Mouse (Mus musculus) large intestine, adult 2 months (tissue): Measurements from ENCODE around the gene Gm37240. TPM values are rescaled to one million over a fixed set of nuclear protein-coding genes. Genes with fewer than 3 reads are reported as not detected.
"Not testable (repeated sequence)": the region's sequence is repeated elsewhere in the genome, so short reads cannot be mapped to it uniquely, and the experiment has no call there.

Experiments used
- DNase-seq: peaks from one replicate; pipeline ENCODE4 v3.0.0-alpha.2; 2012; ENCODE audit warnings: low read depth, low spot score
- WGBS: fragments of 180-500 bp; shearing (Covaris S2); methylation state at CpG from one replicate; pipeline ENCODE4 v1.1.7; 2018; 5-methylcytosine and 5-hydroxymethylcytosine counted together
- polyA plus RNA-seq: library from polyadenylated mRNA; depleted of rRNA; stranded (reverse); fragments of >200 nt; gene quantifications from 2 replicates; pipeline ENCODE4 v1.2.3, GENCODE M21; 2012

Gm37240 gene
- polyA plus RNA-seq, 1 experiment = 3.7 TPM

GRCm38 (mm10) chr3:84668957-84669356 is 1218.4 kb downstream of the Gm37240 start:
- DNase-seq = no peak
- WGBS = 91% methylated on average over 3 of the region's 3 CpGs

DNA sequence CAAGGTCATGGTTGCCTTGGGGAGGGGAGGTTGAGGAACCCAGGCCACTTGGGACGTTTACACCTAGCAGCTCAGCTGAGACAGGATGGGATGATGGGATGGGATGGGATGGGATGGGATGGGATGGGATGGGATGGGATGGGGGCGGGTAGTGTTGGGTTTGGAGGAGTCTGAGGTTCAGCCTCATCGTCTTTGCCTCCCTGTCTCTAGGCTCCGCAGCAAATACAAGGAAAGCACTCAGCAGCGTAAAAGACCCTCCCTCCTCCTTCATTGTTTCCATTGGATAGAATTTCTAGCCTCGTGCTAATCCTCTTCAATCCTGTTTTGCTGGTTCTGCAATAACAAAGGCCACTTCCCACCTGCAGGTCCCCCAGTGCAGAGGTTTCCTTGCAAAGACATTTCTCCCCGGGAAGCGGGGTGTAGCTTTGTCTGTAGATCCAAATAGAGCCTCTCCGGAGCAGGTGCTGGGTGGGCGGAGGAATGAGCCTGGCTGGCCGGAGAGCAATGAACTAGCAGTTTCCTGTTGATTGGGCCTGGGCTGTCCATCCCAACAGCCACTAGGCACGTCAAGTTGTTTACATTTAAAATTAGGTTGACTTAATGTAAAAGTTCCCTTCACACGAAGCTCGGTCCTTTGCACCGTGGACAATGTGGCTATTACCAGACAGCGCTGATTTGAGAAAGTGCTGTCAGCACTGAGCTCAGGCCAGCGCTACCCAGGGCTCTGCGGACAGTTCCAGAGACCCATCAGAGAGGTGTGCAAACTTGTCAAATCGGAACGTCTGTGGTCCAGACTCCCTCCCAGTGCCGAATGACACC is 1221.9 kb downstream of the Gm37240 start:
- 25% methylated on average over 21 of the region's 21 CpGs for WGBS

DNA sequence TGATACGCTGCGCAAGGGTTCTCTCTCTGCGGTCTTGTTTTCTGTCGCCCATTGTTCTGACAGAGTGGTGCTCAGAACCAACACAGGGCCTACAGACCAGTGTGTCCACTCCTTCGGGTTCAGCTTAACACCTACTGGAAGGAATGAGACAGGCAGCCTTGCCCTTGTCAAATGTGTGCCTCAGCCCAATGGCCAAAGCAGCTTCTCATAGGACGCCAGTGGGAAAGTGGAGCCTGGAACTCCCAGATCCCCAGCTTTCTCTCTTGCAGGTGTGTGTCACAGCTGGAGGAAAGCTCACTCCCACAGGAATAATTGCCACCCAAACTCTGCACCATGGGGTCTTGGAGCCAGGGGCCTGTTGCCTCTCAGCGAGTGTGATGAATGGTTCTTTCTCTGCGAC is 1222.6 kb downstream of the Gm37240 start:
- DNase-seq = no peak
- WGBS = 91% methylated on average over 8 of the region's 8 CpGs

More for the DNA sequence above, 1221.9 kb downstream of the Gm37240 start:
- no peak for DNase-seq

- 90% methylated on average over 4 of the region's 4 CpGs for WGBS
- no peak for DNase-seq
Measured at GRCm38 (mm10) chr3:84663858-84664257, 1223.5 kb downstream of the Gm37240 start.

DNA sequence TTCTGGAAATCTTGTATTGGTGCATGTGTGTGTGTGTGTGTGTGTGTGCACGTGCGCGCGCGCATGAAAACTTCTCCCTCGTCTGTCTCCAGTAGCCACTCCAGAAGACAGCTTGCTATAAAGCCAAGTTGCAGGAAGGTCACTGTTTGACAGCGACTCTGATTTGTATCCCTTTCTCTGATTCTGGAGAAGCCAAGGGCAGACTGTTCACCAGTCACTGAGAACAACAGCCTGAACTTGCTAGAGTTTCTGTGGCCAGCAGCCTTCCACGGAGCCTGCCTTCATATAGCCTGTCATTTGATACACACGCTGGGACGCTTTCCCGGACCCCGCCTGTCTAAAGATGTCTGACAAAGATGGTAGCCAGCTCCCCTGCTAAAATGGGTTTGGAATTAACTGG is 1224.2 kb downstream of the Gm37240 start:
- DNase-seq = no peak
- 90% methylated on average over 12 of the region's 12 CpGs for whole genome bisulfite sequencing

- no peak for DNase-seq
- WGBS = 59% methylated on average over 2 of the region's 2 CpGs
Measured at GRCm38 (mm10) chr3:84660380-84660779, 1226.9 kb downstream of the Gm37240 start.

GRCm38 (mm10) chr3:84658872-84659271 is 1228.4 kb downstream of the Gm37240 start:
- 97% methylated on average over 2 of the region's 2 CpGs for WGBS

DNA sequence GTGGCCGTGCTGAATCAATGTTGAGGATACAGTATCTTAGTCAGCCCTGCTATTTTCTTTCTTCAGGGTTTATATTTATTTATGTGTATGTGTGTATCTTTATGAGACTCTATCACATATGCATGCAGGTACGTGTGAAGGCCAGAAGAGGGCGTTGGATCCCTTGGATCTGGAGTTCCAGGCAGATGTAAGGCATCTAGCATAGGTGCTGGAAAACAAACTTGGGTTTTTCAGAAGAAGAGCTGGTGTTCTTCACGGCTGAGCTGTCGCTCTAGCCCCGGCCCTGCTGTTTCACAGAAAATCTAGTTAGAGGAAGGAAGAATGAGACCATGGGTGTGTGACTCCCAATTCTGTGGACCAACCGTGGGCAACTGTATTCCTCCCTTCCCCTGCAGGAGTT is 1229.3 kb downstream of the Gm37240 start:
- 76% methylated on average over 7 of the region's 7 CpGs for WGBS
- no peak for DNase-seq

More at GRCm38 (mm10) chr3:84658872-84659271, 1228.4 kb downstream of the Gm37240 start:
- DNase-seq = no peak

GRCm38 (mm10) chr3:84657240-84657639 is 1230.1 kb downstream of the Gm37240 start:
- DNase-seq = no peak

GRCm38 (mm10) chr3:84655785-84656150 is 1231.5 kb downstream of the Gm37240 start:
- not testable (repeated sequence) for DNase-seq
- 57% methylated on average over 2 of the region's 2 CpGs for WGBS

More at GRCm38 (mm10) chr3:84657240-84657639, 1230.1 kb downstream of the Gm37240 start:
- 21% methylated on average over 6 of the region's 6 CpGs for WGBS

GRCm38 (mm10) chr3:84654900-84655784 is 1232.2 kb downstream of the Gm37240 start:
- DNase-seq = no peak
- WGBS = 30% methylated on average over 16 of the region's 16 CpGs

DNA sequence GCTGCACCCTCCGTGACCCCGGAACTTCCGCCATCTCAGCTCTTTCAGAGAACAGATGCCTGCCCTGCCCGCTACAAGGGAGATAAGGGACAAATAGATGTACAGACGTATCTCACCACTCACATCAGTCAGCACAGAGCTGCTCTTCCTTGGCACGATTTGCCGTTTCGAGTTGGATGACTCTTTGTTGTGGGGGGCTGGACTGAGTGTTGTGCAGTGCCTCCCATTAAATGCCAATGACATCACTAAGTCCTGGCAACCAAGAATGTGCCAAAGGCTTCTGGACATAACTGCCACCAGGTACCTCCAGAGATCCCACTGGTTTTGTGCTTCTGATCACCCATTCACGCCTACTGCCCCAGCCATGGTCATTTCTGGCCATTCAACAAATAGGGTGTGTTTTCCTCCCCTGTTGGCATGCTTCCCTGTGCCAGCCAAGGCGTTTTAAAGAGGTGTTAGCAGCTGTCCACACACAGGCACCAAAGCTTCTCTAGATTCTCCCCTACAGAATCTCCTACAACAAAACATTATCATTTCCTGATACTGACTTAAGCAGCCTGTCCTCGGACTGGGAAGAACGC is 1233.0 kb downstream of the Gm37240 start:
- no peak for DNase-seq
- 8% methylated on average over 12 of the region's 12 CpGs for WGBS

GRCm38 (mm10) chr3:84653557-84654245 is 1233.6 kb downstream of the Gm37240 start:
- 8% methylated on average over 13 of the region's 14 CpGs for WGBS
- DNase-seq = no peak

DNA sequence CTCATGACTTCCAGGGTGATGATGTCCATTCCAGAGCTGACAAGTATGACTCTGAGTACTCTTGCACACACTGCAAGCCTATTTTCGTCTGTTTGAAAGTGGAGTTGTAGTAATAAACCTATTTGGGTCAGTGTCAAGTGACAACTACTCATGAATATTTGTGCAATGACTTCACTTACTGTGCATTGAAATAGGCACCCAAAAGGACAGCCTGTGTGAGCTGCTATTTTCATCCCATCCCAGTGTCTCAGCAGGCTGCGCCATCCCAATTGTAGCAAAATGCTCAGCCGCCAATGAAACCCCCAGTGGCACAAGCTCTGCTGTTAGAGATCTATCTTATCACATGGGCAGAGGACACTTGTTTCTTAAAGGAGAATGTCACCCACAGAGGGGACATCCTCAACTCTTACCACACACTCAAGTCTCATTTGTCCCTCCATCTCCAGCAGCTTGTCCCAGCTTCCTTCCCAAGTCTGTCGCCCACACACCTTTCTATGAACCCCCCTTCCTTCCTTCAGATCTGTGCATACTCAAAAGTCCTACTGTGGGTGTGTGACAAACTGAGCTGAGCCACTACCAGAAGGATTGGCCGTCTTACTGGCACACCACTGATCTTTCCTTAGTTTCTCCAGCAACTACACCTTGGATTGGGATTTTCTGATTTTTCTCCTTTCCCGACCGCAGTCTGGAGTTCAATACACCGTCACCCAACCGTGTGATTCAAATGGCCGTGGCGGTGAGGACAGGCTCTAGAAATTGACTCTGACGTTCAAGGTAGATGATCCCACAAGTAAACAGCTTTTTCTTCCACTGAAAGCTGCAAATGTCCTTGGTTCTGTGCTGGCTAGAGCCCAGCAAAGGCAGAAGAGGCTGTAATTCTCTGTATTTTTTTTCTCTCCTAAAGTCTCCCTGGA is 1234.4 kb downstream of the Gm37240 start:
- WGBS = 51% methylated on average over 12 of the region's 12 CpGs
- DNase-seq = no peak

- DNase-seq = no peak
- WGBS = 90% methylated on average over 12 of the region's 12 CpGs
Measured at GRCm38 (mm10) chr3:84649578-84650327, 1237.6 kb downstream of the Gm37240 start.

DNA sequence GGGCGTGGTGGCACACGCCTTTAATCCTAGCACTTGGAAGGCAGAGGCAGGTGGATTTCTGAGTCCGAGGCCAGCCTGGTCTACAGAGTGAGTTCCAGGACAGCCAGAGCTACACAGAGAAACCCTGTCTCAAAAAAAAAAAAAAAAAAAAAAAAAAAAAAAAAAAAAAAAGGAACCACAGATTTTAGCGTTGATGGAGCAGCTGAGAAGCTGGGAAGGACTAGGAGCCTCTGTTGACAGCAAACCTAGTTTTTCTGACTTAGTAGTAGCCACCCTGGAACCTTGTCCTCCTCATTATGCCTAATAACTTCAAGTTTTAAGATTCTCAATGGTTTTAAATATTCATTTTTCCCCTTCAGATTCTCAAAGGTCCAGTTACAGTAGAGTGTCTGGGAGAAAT is 1239.2 kb downstream of the Gm37240 start:
- DNase-seq = not testable (repeated sequence)
- 75% methylated on average over 4 of the region's 4 CpGs for WGBS

DNA sequence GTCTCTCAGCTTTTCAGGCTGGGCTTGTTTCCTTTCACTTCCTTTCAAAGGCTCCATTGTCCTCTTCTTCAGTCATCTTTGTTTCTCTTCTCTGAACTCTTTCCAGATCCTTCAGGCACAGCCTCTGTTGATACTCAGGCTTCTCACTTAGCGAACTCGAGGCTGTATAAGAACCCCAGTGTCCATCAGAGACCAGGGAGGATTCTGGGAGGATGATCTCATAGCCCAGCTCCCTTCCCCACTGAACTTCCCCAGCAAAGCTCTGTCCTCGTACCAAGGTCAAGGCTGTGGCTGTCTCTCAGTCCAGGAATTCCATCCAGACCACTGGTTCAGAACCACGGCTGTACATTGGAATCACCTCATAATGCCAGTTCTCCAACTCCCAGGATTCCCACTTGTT is 1239.7 kb downstream of the Gm37240 start:
- DNase-seq = no peak
- WGBS = 34% methylated on average over 4 of the region's 4 CpGs

DNA sequence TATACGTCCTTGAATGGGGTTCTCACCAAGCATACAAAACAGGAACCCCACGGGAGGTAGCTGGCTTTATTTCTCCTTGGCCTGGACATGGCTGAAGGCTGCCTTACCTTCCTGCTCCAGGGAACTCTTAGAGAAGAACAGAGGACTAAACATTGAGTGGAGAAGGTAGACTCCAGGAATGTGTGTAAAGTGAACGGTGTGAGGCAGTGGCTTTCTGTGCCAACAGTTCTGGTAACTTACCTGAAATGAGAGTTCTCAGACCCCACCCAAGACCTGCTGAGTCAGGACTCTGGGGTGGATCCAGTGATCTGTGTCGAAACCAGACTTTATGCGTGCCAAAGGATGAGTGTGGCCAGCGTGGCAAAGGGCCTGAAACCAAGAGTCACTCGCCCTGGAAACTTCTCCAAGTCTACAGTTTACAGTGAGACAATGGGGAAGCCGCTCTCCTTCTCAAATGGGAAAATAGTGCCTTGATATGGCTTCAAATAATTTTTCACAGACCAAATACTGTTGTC is 1240.9 kb downstream of the Gm37240 start:
- no peak for DNase-seq
- 29% methylated on average over 8 of the region's 8 CpGs for WGBS
